Mouse (Mus musculus): ENCODE results near the gene Slc6a11. TPM values are rescaled to one million over a fixed set of nuclear protein-coding genes. Genes with fewer than 3 reads are reported as not detected.
A peak's percentile ranks its signal among the peaks of the same experiment; 100 is the strongest.

Gene Slc6a11
- polyA plus RNA-seq, 1 experiment from 2014 or later: not detected

GRCm38 (mm10) chr6:114142480-114142879, 11.4 kb downstream of the Slc6a11 start:
- H3K4me3 ChIP-seq: no peak overlapping the region
- H3K36me3 ChIP-seq: no peaks in the 10 kb centered on the region
- H3K27ac ChIP-seq: no peak overlapping the region
- WGBS: 90% methylated on average over 11 of the region's 11 CpGs
- H3K4me1 ChIP-seq: no peaks in the 10 kb centered on the region
- H3K9me3 ChIP-seq (replicated peaks): no peaks in the 10 kb centered on the region
- H3K27me3 ChIP-seq (ENCODE audit: low read depth, poor library complexity, severe bottlenecking): no peaks in the 10 kb centered on the region
- DNase-seq (ENCODE audit: low spot score): no peak

- no peaks in the 10 kb centered on the region for H3K36me3 ChIP-seq
- no peaks in the 10 kb centered on the region for H3K9me3 ChIP-seq (replicated peaks)
- no peaks in the 10 kb centered on the region for H3K4me1 ChIP-seq
- DNase-seq (ENCODE audit: low spot score): no peak
- no peak overlapping the region for H3K27ac ChIP-seq
- WGBS: 77% methylated on average over 2 of the region's 2 CpGs
- no peak overlapping the region for H3K4me3 ChIP-seq
- no peaks in the 10 kb centered on the region for H3K27me3 ChIP-seq (ENCODE audit: low read depth, poor library complexity, severe bottlenecking)
Measured at GRCm38 (mm10) chr6:114143544-114143943, 12.5 kb downstream of the Slc6a11 start.

- no peak overlapping the region for H3K27ac ChIP-seq
- no peaks in the 10 kb centered on the region for H3K9me3 ChIP-seq (replicated peaks)
- no peaks in the 10 kb centered on the region for H3K27me3 ChIP-seq (ENCODE audit: low read depth, poor library complexity, severe bottlenecking)
- no peaks in the 10 kb centered on the region for H3K36me3 ChIP-seq
- no peaks in the 10 kb centered on the region for H3K4me1 ChIP-seq
- 87% methylated on average over 6 of the region's 6 CpGs for WGBS
- no peak for DNase-seq (ENCODE audit: low spot score)
- no peak overlapping the region for H3K4me3 ChIP-seq
Measured at GRCm38 (mm10) chr6:114144447-114145105, 13.5 kb downstream of the Slc6a11 start.

GRCm38 (mm10) chr6:114145650-114146329, 14.7 kb downstream of the Slc6a11 start:
- no peak for DNase-seq (ENCODE audit: low spot score)
- no peak overlapping the region for H3K27ac ChIP-seq
- 79% methylated on average over 6 of the region's 6 CpGs for WGBS
- no peaks in the 10 kb centered on the region for H3K9me3 ChIP-seq (replicated peaks)
- no peaks in the 10 kb centered on the region for H3K4me1 ChIP-seq
- no peak overlapping the region for H3K4me3 ChIP-seq
- no peaks in the 10 kb centered on the region for H3K36me3 ChIP-seq
- no peaks in the 10 kb centered on the region for H3K27me3 ChIP-seq (ENCODE audit: low read depth, poor library complexity, severe bottlenecking)

GRCm38 (mm10) chr6:114155720-114156119, 24.7 kb downstream of the Slc6a11 start:
- Histone ChIP-seq H3K4me3 (no peak overlapping the region), H3K4me1 (no peaks in the 10 kb centered on the region), H3K27me3 (ENCODE audit: low read depth, poor library complexity, severe bottlenecking) (0 out of 2 replicates have a peak, but pooled peaks cover 7% of the 10 kb centered on the region), H3K9me3 (replicated peaks) (no peaks in the 10 kb centered on the region), H3K27ac (no peak overlapping the region), H3K36me3 (no peaks in the 10 kb centered on the region)
- no peak for DNase-seq (ENCODE audit: low spot score)
- 88% methylated on average over 10 of the region's 10 CpGs for WGBS

- no peak for DNase-seq (ENCODE audit: low spot score)
- no peaks in the 10 kb centered on the region for H3K36me3 ChIP-seq
- no peaks in the 10 kb centered on the region for H3K9me3 ChIP-seq (replicated peaks)
- H3K4me1 ChIP-seq: no peaks in the 10 kb centered on the region
- no peak overlapping the region for H3K4me3 ChIP-seq
- 91% methylated on average over 7 of the region's 7 CpGs for WGBS
- no peak overlapping the region for H3K27ac ChIP-seq
- no peaks in the 10 kb centered on the region for H3K27me3 ChIP-seq (ENCODE audit: low read depth, poor library complexity, severe bottlenecking)
Measured at GRCm38 (mm10) chr6:114158811-114159210, 27.8 kb downstream of the Slc6a11 start.

GRCm38 (mm10) chr6:114160732-114161131, 29.7 kb downstream of the Slc6a11 start:
- 81% methylated on average over 8 of the region's 8 CpGs for WGBS
- Histone ChIP-seq H3K36me3 (no peaks in the 10 kb centered on the region), H3K27ac (no peak overlapping the region), H3K4me1 (no peaks in the 10 kb centered on the region), H3K4me3 (no peak overlapping the region), H3K27me3 (ENCODE audit: low read depth, poor library complexity, severe bottlenecking) (no peaks in the 10 kb centered on the region), H3K9me3 (replicated peaks) (no peaks in the 10 kb centered on the region)
- no peak for DNase-seq (ENCODE audit: low spot score)

GRCm38 (mm10) chr6:114174052-114174397, 43.0 kb downstream of the Slc6a11 start:
- no peak overlapping the region for H3K4me3 ChIP-seq
- no peaks in the 10 kb centered on the region for H3K4me1 ChIP-seq
- no peak overlapping the region for H3K27ac ChIP-seq
- H3K27me3 ChIP-seq (ENCODE audit: low read depth, poor library complexity, severe bottlenecking): peaks cover 30% of the 10 kb centered on the region
- no peaks in the 10 kb centered on the region for H3K9me3 ChIP-seq (replicated peaks)
- H3K36me3 ChIP-seq: no peaks in the 10 kb centered on the region
- no peak for DNase-seq (ENCODE audit: low spot score)
- 14% methylated on average over 8 of the region's 8 CpGs for WGBS

GRCm38 (mm10) chr6:114174398-114175140, 43.5 kb downstream of the Slc6a11 start:
- no peak for DNase-seq (ENCODE audit: low spot score)
- 13% methylated on average over 9 of the region's 9 CpGs for WGBS
- H3K36me3 ChIP-seq: no peaks in the 10 kb centered on the region
- H3K9me3 ChIP-seq (replicated peaks): no peaks in the 10 kb centered on the region
- no peak overlapping the region for H3K4me3 ChIP-seq
- no peaks in the 10 kb centered on the region for H3K4me1 ChIP-seq
- peaks cover 30% of the 10 kb centered on the region for H3K27me3 ChIP-seq (ENCODE audit: low read depth, poor library complexity, severe bottlenecking)
- H3K27ac ChIP-seq: no peak overlapping the region

GRCm38 (mm10) chr6:114178141-114178540, 47.1 kb downstream of the Slc6a11 start:
- H3K36me3 ChIP-seq: no peaks in the 10 kb centered on the region
- 88% methylated on average over 3 of the region's 3 CpGs for WGBS
- no peak overlapping the region for H3K4me3 ChIP-seq
- peaks cover 25% of the 10 kb centered on the region for H3K27me3 ChIP-seq (ENCODE audit: low read depth, poor library complexity, severe bottlenecking)
- H3K9me3 ChIP-seq (replicated peaks): no peaks in the 10 kb centered on the region
- no peak for DNase-seq (ENCODE audit: low spot score)
- no peaks in the 10 kb centered on the region for H3K4me1 ChIP-seq
- no peak overlapping the region for H3K27ac ChIP-seq

- Histone ChIP-seq H3K27me3 (ENCODE audit: low read depth, poor library complexity, severe bottlenecking) (no peaks in the 10 kb centered on the region), H3K4me3 (no peak overlapping the region), H3K9me3 (replicated peaks) (no peaks in the 10 kb centered on the region), H3K4me1 (no peaks in the 10 kb centered on the region), H3K36me3 (no peaks in the 10 kb centered on the region), H3K27ac (no peak overlapping the region)
- DNase-seq (ENCODE audit: low spot score): no peak
- 78% methylated on average over 7 of the region's 7 CpGs for WGBS
Measured at GRCm38 (mm10) chr6:114182366-114183179, 51.5 kb downstream of the Slc6a11 start.

- WGBS: 48% methylated on average over 4 of the region's 4 CpGs
- Histone ChIP-seq H3K9me3 (replicated peaks) (no peaks in the 10 kb centered on the region), H3K4me3 (no peak overlapping the region), H3K27me3 (ENCODE audit: low read depth, poor library complexity, severe bottlenecking) (no peaks in the 10 kb centered on the region), H3K27ac (no peak overlapping the region), H3K4me1 (no peaks in the 10 kb centered on the region), H3K36me3 (no peaks in the 10 kb centered on the region)
- peak; percentile 60 for DNase-seq (ENCODE audit: low spot score)
Measured at GRCm38 (mm10) chr6:114187121-114187520, 56.1 kb downstream of the Slc6a11 start.
